Mouse (Mus musculus) bone marrow macrophage, adult 2 months (primary cell): ENCODE results near the gene Dmtf1.

ENCODE experiments used
- CTCF ChIP-seq: IDR thresholded peaks from 2 replicates; pipeline ENCODE4 v1.5.1; 2012; ENCODE audit warnings: low read depth, mild to moderate bottlenecking, low read length, moderate library complexity
- POLR2A ChIP-seq: IDR thresholded peaks from 2 replicates; pipeline ENCODE4 v1.6.1; 2012; ENCODE audit warnings: mild to moderate bottlenecking, low read depth, low read length, borderline replicate concordance

DNA sequence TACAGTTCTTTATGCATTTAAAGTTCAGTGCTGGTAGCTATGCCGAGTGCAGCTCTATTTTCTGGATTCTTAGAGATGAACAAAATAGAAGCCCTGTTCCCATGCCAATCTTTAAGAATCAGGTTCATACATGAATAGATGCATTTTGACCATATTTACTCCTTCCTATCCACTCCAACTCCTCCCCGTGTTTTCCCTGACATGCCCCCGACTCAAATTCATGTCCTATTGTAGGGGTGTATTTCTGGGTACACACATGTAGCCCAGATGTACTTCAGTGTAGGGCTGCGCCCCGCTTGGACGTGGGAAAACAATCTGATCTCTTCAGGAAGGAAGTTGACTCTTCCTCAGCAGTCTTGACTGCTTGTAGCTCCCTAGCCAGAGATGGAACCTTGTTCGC, 512 bp upstream of the Dmtf1 start:
- no peak for TF ChIP-seq POLR2A
- TF ChIP-seq CTCF = no peak
